Mouse (Mus musculus): ENCODE data around the gene Mcm5. TPM values are rescaled to one million over a fixed set of nuclear protein-coding genes. Genes with fewer than 3 reads are reported as not detected.

Mcm5 gene
- 24.8 TPM for polyA plus RNA-seq (2017; shearing (Covaris generic))

DNA sequence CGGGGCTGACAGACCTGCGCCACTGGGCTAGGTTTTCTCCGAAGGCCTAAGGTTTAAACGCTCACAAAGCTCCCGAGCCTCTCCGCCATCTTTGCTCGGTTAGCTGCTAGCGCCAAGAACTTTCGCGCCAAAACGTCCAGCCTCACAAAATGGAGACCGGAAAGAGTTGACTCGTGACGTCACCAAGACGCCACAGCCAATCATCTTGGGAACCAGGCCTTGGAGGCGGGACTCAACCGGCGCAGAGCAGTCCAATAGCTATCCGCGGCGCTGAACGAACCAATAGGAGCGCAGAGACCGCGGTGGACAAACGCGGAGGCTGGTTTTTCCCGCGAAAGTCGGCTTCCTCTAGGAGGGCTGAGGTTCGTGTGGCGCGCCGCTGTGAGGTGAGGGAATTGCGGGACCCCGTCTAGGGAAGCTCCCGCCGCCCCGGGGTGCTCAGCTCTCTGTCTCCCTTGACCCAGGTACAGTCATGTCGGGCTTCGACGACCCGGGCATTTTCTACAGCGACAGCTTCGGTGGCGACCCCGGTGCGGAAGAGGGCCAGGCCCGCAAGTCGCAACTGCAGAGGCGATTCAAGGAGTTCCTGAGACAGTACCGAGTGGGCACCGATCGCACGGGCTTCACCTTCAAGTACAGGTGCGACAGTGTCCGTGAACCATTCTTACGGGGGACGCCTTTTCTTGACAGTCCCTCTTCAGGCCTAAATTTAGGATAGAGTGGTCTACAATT, at the start of gene Mcm5:
TSS of gene Mcm5 (plus strand) at position 334 of the 732 bp plus-strand sequence.

GRCm38 (mm10) chr8:75093399-75094156, 15.8 kb upstream of the Mcm5 start, which contains the start of gene Hmox1:
Gene Hmox1, plus strand, starts transcription at chr8:75093621.

Other genes with a start within 250 kb of the Mcm5 start
- not detected for gene Isx, start 236.4 kb upstream of the Mcm5 start, polyA plus RNA-seq (2017; shearing (Covaris generic))
- gene Hmgxb4, start 116.2 kb upstream of the Mcm5 start, polyA plus RNA-seq (2017; shearing (Covaris generic)): 12.2 TPM
- gene Tom1, start 75.9 kb upstream of the Mcm5 start, polyA plus RNA-seq (2017; shearing (Covaris generic)): 24.5 TPM
- gene Hmox1, start 15.9 kb upstream of the Mcm5 start, polyA plus RNA-seq (2017; shearing (Covaris generic)): 9.0 TPM
- 0.35 TPM for gene Rasd2, start 104.4 kb downstream of the Mcm5 start, polyA plus RNA-seq (2017; shearing (Covaris generic))